Mouse (Mus musculus) right cerebral cortex, postnatal 10 days (tissue): ENCODE measurements around the gene Gnb1l.

ENCODE experiments used
- DNase-seq, 2 experiments: peaks; one replicate each; pipeline ENCODE4 v3.0.0; 2021; ENCODE audit warnings: low spot score in 2 of 2

The Gnb1l gene

DNA sequence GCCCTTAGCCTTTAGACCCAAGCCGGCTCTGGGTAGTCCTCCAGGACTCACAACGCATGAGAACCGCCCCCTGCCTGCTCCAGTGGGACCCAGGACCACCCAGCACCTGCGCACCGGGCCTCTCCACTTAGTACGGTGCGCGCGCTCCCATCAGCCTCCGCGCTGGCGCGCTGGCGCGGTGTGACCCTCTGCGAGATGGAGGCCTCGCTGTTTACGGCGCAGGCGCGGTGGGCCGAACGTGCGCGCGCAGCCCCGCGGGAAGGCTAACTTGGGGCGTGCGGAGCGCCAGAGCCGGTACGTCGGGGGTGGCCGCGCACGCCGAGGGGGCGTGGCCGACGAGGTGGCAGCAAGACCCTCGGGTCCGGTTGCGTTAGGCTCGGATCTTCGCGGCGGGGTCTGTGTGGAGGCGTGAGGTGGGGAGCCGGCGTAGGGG is at the start of gene Gnb1l, which contains the start of gene Rtl10:
Gnb1l (plus strand) TSS at position 156 of the 433 bp plus-strand sequence.
Rtl10 (plus strand) TSS at position 344 of the 433 bp plus-strand sequence.
- peak; percentile 96 to 98 for DNase-seq

DNA sequence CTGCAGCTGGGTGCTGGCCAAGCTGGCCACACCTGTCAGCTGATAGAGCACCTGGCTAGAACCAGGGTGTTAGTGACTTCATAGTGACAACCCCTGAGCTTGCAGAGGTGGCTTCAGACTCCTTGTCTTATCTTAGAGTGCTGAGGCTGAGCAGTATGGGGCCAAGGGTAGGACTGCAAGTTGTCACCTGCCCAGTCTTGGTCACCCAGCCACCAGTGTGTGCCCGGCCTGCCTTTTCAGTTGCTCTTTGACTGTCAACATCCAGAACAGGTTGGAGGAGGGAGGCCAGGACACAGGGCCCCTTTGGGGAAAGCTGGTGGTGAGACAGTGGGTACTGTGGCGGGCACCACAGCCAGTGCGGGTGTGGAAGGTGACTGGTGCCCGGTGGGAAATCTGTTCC is 49.5 kb upstream of the Gnb1l start:
- DNase-seq = no peak

DNA sequence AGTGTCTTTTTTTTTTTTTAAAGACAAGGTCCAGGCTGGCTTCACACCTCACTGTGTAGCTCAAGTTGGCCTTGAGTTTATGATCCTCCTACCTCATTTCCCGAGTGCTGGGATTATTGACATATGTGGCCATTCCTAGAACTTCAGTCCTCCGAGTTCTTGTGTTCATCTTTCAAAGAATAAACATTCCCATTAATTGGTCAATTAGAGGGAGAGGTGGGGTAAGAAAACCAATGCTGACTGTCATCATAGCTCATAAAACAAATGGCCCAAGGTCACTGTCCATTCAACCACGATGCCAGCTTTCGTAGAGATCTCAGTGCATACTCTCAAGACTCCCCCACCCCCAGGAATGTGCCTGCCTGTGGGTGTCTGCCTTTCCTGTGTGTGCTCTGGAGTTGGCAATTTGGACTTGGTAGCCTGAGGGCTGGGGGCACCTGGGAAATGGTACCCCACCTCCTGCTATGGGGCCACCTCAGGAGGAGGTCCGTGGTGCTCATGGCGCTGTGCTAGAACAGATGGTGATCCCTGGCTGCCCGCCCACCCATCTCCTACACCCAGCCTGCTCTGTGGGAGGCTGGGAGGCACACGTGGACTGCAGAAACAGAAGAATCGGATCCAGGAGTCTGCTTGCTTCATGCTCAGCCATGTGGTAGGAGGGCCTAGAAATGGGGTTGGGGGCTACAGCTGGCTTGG is 46.9 kb upstream of the Gnb1l start:
- peak; percentile 77 to 86 for DNase-seq

DNA sequence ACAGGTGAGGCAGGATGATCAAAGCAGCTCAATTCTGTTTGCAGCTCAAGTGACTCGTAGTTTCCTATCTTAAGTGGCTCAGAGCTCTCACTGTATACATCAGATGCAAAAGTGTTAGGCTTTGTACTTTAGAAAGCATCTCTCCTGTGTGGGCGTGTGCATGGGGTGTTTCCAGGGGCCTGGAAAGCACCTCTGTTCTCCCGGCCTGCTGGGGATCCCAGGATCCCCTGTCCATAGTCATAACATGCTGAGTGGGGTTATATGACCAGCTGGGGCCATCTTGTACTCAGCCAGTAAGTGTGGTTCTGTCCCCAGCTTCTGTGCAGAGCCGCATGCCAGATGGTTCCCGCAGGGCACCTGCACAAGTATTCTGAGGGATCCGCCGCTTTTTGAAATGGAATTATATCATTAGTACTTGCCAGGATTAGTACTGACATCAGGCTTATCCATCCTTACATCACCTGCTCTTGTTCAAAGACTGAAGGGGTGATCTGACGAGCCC is 46.1 kb upstream of the Gnb1l start:
- DNase-seq = no peak

DNA sequence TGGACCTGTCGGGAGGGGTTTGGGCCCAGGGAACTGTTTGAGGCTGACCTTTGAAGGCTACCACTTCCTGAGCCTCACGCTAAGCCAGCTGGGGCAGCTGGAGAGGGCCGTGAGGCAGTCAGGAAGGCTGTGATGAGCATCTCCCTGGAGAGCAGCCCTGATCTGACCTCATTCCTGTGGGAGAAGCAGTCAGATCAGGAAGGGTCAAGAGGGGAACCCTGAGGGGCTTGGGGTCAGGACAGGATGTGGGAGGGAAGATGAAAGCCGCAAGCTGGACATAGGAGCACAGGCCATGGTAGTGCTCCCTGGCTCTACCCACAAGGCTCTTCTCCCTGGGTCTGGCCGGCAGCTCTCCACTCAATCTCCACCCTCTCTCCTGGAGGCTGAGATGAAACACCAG is 44.7 kb upstream of the Gnb1l start:
- no peak for DNase-seq

DNA sequence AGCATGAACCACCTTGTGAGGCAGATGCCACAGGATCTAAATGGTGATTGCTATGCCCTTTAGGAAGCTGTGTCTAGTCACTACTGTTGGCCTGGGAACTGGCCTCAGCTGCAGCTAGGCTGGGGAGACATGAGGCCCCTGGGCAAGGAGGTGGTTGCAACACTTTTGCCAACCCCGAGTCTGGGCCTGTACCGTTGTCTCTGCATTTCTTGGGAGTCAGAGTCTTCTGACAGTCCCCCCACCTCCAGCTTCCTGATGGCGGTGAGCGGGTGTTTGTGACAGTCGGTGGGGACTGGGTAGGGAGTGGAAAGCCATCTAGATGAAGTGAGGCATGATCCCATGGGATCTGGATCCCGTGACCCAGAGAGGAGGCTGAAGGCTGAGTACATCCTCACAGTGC is 43.1 kb upstream of the Gnb1l start:
- no peak for DNase-seq

DNA sequence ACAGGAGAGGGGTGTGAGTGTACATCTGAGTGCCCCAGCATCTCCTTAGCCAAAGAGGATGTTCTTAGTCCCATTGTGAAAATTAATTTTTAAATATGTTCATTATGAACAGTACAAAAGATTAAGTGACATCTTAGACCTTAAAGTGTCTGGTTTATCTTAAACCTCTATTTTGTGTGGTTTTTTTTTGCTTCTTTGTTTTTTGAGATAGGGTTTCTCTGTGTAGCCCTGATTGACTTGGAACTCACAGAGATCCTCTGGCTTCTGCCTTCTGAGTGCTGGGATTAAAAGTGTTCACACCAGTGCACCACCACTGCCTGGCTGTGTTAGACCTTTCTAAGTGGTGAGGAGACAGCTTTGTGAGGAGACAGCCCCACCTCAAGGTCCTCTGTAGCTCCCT is 39.9 kb upstream of the Gnb1l start:
- no peak for DNase-seq

DNA sequence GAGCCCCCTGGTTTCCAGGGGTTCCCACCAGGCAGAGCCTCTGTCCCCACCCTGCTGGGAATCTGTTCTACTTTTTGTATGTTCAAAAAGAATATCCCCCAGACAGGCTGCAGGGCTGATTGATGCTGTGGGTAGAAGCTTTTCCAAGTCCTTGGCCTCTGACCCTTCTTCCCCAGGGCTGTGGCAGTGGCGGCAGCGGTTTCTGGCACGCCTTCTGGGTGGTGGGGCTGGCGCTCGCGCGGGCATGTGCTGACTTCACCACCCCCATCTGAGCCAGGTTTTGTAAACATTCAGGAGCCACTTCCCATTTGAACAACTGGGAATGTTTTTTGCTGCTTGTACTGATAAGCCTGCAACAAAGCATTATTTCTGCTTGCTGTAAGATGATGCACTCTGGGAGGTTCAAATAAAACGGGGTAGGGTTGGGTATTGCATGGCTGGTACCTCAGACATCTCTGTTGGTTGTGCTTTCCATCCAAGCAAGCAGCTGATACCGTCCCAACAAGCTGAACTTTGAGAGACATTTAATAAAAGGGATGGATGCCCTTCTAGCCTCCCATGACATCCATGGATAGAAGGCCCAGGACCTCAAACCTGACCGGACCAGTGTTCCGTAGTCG is 39.1 kb upstream of the Gnb1l start:
- no peak for DNase-seq

DNA sequence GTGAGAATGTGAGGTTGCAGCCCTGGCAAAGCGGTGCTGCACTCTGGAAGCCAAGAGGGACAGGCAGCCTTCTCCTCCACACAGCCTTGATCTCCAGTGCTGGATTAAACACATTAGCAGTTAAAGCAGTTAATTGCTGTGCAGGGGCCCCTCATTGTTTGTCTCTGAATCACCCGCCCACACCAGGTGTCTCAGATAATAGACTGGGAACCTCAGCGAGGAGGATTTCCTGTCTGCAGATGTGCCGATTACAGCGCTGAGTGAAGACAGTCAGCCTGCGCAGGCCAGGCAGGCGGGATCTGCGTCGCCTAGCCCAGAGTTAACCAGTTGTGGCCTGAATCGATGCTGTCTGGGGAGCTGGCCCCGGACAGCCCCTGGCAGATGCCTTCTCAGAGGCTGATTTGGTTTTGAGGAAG is 38.5 kb upstream of the Gnb1l start:
- peak; percentile 50 to 56 for DNase-seq

DNA sequence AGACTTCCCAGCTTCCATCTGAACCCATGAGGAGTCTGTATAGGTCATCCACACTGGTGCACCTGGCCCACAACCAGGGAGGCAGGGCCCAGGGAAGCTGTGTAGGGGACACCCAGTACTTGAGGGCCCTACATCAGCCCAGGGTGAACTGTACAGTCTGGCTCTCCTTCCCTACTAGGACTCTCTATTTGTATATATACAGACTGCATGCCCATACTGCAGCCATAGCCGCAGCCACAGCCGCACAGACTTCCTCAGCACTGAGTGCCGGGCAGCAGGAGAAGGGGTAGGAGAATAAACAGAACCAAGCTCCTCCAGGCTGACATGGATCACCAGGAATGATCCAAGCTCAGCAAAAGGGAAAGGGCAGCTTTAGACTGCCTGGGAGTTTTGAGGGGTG is 37.7 kb upstream of the Gnb1l start:
- no peak for DNase-seq

DNA sequence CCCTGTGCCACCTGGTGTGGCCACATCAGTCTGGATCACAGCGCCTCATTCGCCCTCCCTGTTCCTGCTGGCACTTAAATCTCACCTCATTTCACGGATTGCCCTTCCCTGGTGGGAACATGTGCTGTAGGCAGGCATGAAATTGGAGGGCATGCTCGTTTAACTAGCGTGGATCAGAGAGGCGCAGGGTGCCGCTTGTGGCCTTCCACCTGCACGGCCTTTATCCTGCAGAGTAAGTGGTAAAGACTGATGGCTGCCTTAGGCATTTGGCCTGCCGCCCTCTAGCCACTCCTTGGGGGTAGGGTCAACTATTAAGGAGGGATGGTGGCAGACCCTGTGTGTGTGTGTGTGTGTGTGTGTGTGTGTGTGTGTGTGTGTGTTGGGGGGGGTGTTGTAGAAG is 36.5 kb upstream of the Gnb1l start:
- DNase-seq = no peak

DNA sequence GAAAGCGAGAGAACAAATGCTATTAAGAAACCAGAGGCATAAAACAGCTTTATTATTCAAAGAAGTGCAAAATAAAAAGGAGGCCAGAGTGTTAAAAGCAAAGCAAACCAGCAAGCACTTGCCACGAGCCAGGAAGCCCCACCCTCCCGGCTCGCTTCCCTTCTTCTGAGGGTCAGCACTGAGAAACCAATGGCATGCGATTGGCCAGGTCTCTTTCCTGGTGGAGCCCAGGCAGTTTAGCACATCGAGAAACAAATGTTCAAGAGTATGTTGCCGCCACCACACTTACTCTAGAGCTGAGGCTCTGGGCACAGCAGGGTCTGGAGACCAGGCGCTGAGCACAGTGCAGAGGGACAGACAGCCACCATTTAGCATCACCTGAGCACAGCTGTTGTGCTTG is 35.9 kb upstream of the Gnb1l start:
- no peak for DNase-seq

DNA sequence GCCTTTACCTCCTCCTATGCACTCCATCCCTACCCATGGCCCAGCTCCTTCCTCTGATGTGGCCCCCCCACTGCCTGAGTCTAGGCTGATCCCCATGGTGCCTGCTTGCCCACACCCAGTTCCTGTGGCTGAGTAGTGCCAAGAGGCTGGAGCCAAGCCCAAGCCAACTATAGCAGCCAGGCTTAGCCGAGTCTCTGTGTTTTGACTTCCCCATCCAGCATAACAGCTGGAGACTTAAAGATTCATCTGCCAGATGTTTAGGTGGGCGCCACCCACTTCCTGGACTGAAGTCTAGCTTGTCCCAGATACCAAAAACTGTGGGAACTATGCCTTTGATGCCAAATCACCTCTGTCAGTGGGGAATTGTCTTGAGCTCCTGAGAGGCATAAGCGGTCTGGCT is 34.2 kb upstream of the Gnb1l start:
- no peak for DNase-seq

DNA sequence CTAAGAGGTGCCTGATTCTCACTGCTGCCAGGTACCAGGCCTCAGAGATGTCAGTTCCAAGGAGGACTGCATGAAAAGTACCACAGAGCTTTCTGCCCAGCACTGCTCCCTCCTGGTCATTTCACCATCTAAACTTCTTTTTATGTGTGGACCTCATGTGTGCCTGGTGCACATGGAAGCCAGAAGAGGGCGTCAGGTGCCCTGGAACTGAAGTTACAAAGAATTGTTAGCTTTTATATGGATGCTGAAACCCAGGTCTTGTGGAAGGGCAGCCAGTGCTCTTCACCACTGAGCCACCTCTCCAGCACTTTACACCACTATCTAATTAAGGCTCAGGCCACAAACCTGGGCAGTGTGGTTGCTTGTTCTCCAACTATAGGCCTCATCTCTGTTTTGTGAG is 27.7 kb upstream of the Gnb1l start:
- peak in 1 of 2 experiments; percentile 9 for DNase-seq

DNA sequence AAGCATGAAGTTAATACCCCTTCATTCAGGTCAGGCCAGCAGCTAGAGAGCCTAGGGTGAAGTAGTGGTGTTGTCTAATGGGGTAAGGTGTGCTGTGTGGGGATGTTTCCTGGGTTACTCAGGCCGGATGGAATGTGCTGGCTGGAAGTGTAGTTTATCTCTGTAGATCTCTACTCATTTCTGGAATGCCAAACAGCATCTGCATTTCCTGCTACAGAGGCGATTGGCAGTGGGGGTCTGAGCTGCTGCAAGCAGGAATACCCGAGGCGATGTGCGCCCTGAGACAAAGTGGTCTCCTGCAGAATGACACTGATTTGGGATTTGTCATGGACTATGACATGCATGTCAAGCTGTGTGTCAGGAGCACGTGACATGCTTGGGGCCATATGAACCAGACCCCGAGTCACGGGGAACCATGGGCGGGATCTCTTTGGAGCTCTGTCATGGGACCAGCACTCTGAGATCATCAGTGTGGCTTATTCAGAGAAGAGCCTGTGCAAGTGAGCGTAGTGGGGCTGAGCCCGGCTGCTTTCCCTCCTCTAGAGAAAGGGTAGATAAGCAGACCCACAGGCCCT is 27.0 kb upstream of the Gnb1l start:
- DNase-seq = peak in 1 of 2 experiments; percentile 9

DNA sequence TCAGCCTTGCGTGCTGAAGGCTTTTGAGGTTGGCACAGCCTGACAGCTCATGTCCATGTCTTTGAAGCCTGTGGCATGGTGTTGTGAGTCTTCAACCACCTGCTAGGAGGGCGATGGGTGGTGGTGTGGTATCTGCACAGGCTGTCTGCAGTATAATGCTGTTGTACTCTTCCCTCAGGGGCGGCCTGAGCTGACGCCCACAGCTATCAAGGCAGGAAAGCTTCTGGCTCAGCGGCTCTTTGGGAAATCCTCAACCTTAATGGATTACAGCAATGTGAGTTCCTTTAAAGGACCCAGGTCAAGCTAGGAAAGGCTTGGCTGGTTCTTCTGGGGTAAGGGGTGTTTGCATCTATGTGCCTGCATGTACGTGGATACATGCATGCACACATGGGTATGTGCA is 26.5 kb upstream of the Gnb1l start:
- peak in 1 of 2 experiments; percentile 17 for DNase-seq

DNA sequence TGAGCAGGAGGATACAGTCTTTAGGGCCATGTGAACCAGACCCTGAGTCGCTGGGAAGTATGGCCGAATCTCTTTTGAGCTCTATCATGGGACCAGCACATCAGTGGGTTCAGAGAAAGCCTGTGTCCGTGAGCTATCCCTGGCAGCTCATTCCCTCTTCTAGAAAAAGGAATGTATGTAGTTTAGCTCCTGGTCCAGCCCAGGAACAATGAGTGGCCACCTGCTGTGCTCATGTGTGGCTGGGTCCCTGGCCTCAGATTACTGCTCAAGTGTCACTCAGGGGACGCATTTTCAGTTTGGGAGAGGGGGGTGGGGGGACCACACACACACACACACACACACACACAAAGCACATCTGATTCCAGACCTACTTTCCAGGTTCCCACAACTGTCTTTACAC is 26.1 kb upstream of the Gnb1l start:
- DNase-seq = peak in 1 of 2 experiments; percentile 6

DNA sequence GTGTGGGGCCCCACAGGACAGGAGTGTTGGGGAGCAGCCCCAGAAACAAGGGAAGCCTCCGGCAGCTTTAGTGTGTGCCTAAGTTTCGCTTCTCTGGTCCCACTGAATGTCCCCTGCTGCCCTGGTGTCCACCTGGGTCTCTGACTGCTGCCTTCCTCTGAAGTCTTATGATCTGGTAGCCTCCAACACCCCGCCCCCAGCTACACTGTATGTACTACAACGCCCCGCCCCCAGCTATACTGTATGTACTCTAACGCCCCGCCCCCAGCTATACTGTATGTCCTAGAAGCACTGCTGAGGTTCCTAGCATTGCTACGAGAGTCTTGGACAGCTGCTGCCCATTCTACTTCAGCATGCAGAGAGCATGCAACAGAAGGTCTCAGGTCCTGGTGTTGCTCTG is 25.5 kb upstream of the Gnb1l start:
- peak in 1 of 2 experiments; percentile 11 for DNase-seq

DNA sequence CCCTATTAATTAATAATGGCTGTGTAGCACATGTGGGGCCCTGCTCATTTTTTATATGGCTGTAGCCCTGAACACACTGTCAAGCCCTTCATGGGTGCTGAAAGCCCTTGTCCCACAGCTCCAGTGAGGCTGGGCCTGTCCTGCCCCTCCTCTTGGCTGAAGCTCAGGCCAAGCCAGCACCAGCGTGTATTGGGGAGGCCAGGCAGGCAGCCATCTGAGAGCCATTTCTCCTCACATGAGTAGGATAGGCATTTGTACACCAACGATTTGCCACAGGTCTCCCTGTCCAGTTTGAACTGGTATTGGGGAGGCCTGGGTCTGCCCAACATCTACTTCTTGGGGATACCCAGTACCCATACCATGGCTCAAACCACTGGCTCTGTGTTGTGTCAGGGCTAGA is 24.5 kb upstream of the Gnb1l start:
- DNase-seq = peak in 1 of 2 experiments; percentile 4

DNA sequence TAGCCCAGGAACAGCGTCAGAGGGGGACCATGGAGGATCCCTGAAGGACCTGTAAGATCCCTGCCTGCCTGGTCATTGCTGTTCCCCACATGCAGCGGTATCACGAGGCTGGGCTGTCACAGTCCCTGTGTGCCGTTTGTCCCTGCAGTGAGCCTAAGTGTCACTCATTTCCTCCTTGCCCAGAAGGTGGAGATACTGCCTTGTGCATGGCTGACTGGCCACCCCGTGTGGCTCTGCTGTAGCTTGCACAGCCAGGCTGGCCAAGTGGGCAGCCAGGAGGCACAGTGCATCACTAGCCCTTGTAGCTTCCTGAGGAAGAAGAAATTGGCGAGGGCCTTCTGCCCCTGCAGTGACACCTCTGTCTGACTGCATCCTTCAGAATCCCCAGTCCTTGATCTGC is 20.5 kb upstream of the Gnb1l start:
- DNase-seq = peak in 1 of 2 experiments; percentile 9

DNA sequence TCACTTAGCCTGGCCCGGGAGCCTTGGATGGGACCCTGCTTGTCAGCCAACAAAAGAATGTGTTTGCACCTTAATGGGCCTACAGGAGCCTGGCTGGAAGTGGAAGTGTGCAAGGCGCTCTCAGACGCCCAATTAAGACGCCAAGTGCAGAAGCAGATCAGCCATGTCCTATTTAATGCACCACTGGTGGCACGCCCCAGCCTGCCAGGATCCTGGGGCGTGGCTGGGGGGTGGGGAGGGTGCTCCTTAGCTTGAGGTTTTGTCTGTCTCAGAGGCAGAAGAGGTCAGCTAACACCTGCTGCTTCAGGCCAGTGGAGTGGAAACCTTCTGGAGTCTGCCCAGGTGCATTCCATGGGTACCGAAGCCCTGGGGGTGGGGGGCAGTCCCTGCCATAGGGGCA is 18.8 kb upstream of the Gnb1l start:
- peak in 1 of 2 experiments; percentile 13 for DNase-seq

DNA sequence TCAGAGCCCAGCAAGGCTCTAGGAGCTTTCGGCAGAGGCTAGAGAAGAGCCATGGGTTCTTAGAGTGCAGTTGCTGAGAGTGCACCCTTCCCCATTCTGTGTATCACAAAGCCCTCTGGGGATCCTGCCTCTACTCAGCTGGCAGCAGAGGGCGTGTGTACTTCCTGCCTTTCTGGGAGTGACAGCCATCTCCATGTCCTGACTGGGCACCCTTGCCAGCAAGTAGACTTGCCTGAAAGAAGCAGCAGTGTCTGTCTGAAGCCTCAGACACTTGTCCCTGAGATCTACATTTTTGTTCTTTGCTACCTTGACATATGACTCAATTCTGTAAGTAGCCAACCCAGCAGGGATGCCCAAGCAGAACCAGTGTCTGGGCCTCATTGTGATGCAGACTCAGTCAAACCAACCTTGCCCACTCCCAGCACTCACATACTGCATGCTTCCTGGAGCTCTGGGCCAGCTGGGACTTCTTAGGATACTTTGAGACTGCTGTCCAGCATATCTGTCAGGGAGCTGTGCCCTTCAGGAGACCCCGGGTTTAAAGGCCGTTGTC is 17.5 kb upstream of the Gnb1l start:
- peak in 1 of 2 experiments; percentile 16 for DNase-seq

DNA sequence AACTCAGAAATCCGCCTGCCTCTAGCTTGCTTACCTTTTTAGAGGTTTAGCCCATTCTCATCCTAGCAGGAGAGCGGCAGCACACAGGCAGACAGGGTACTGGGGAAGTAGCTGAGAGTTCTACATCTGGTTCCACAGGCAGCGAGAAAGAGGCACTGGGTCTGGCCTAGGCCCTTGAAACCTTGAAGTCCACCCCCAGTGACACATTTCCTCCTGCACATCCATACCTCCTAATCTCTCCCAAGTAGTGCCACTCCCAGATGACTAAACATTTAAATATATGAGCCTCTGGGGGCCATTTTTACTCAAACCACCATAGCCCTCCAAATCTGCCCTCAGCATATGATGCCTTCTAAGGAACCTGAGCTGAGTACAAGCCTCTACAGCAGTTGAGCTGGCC is 16.1 kb upstream of the Gnb1l start:
- no peak for DNase-seq
